Mouse (Mus musculus): ENCODE results near the gene Wnt10b.

- TF ChIP-seq CTCF (IDR thresholded peaks at IDR 0.05; ENCODE audit: insufficient read depth, low read length) (no peak), POLR2A (IDR thresholded peaks at IDR 0.05; ENCODE audit: borderline replicate concordance, extremely low read depth, low read depth, low read length) (no peak)
Measured at GRCm38 (mm10) chr15:98747296-98747695, 30.7 kb downstream of the Wnt10b start.
